Mouse (Mus musculus) myocyte (in vitro differentiated cells): ENCODE measurements at regions not wholly inside any gene's neighbourhood (a gene's known extent, or its start where the extent isn't known, plus 50 kb on each side); places are given as distances from the start of the nearest gene placed in this dataset.
A peak's percentile ranks its signal among the peaks of the same experiment; 100 is the strongest.

Source experiments
- H3K27me3 ChIP-seq: one replicate; pipeline ENCODE4 v1.6.1; 2011; ENCODE audit not compliant: control insufficient read depth, insufficient read depth, insufficient read length
- H3K36me3 ChIP-seq: one replicate; pipeline ENCODE4 v1.6.1; 2011; ENCODE audit not compliant: control insufficient read depth, insufficient read depth
- H3K4me2 ChIP-seq: one replicate; pipeline ENCODE4 v1.6.1; 2011; ENCODE audit warnings: low read depth, control low read depth
- H3K4me3 ChIP-seq: one replicate; pipeline ENCODE4 v1.5.1; 2011; ENCODE audit warnings: mild to moderate bottlenecking, control low read depth, moderate library complexity
- H3K79me2 ChIP-seq: one replicate; pipeline ENCODE4 v1.6.1; 2011; ENCODE audit not compliant: control insufficient read depth, insufficient read depth
- H3ac ChIP-seq: one replicate; pipeline ENCODE4 v1.6.1; 2011; ENCODE audit not compliant: control insufficient read depth, insufficient read length
- CEBPB ChIP-seq: IDR thresholded peaks from 2 replicates; pipeline ENCODE4 v1.6.1; 2011; ENCODE audit warnings: mild to moderate bottlenecking, moderate library complexity; ENCODE audit not compliant: poor library complexity, insufficient read depth, severe bottlenecking
- E2F4 ChIP-seq: IDR thresholded peaks from one replicate; pipeline ENCODE4 v1.6.1; 2011; ENCODE audit warnings: mild to moderate bottlenecking, control low read depth, moderate library complexity; ENCODE audit not compliant: insufficient read depth
- MAX ChIP-seq: IDR thresholded peaks from one replicate; pipeline ENCODE4 v1.6.1; 2011; ENCODE audit warnings: low read depth, mild to moderate bottlenecking, control low read depth
- MYOD1 ChIP-seq, 3 experiments: IDR thresholded peaks; one replicate each; pipeline ENCODE4 v1.6.1; 2011; ENCODE audit warnings: control low read depth in 2 of 3, low read depth in 2 of 3, mild to moderate bottlenecking in 2 of 3, moderate library complexity in 1 of 3; ENCODE audit not compliant: insufficient read length in 2 of 3, control insufficient read depth in 1 of 3
- MYOG ChIP-seq, 3 experiments: IDR thresholded peaks; one replicate each; pipeline ENCODE4 v1.6.1; 2011; ENCODE audit warnings: control low read depth in 2 of 3, low read depth in 2 of 3, mild to moderate bottlenecking in 2 of 3; ENCODE audit not compliant: insufficient read length in 2 of 3, control insufficient read depth in 1 of 3, insufficient read depth in 1 of 3
- POLR2A ChIP-seq: IDR thresholded peaks from one replicate; pipeline ENCODE4 v1.6.1; 2011; ENCODE audit warnings: low read depth, mild to moderate bottlenecking, control low read depth, moderate library complexity; ENCODE audit not compliant: insufficient read length
- POLR2AphosphoS2 ChIP-seq: IDR thresholded peaks from one replicate; pipeline ENCODE4 v1.6.1; 2011; ENCODE audit warnings: low read depth, control low read depth; ENCODE audit not compliant: insufficient read length
- REST ChIP-seq: IDR thresholded peaks from one replicate; pipeline ENCODE4 v1.6.1; 2011; ENCODE audit warnings: mild to moderate bottlenecking, control low read depth, moderate library complexity; ENCODE audit not compliant: insufficient read depth, insufficient read length
- SRF ChIP-seq: IDR thresholded peaks from one replicate; pipeline ENCODE4 v1.6.1; 2011; ENCODE audit warnings: low read depth; ENCODE audit not compliant: control insufficient read depth, insufficient read length
- TCF12 ChIP-seq: IDR thresholded peaks from one replicate; pipeline ENCODE4 v1.6.1; 2011; ENCODE audit warnings: mild to moderate bottlenecking, control low read depth; ENCODE audit not compliant: poor library complexity, insufficient read depth, severe bottlenecking
- TCF3 ChIP-seq: IDR thresholded peaks from one replicate; pipeline ENCODE4 v1.6.1; 2011; ENCODE audit warnings: low read depth, control low read depth; ENCODE audit not compliant: insufficient read length
- USF1 ChIP-seq: IDR thresholded peaks from one replicate; pipeline ENCODE4 v1.6.1; 2011; ENCODE audit warnings: low read depth, mild to moderate bottlenecking, control low read depth, moderate library complexity

DNA sequence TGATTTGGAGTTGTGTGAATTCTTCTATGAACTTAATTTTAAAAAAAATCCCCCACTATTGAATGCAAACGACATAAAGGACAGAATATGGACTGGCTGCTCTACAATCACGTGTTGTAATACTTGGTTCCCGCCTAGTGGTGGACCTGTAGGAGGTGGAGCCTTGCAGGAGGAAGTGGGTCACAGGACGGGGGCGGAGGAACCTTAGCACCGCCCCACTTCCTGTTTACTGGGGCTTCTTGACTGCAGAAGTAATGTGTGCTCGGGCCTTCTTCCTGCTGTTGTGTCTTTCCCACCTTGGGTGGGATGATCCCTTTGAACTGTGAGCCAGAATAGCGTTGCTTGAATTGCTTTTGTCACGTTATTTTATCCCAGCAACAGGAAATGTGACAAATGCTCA, 52.2 kb upstream of the Tmem108 start:
- TF ChIP-seq POLR2A (no peak), CEBPB (no peak), SRF (no peak), E2F4 (no peak), REST (no peak), MYOG (IDR thresholded peaks at IDR 0.05; ENCODE audit: control insufficient read depth in 1 of 3, insufficient read depth in 1 of 3, insufficient read length in 2 of 3, low read depth in 2 of 3) (no peak), MYOD1 (IDR thresholded peaks at IDR 0.05; ENCODE audit: control insufficient read depth in 1 of 3, insufficient read length in 2 of 3, low read depth in 2 of 3) (no peak), USF1 (no peak), TCF12 (no peak), POLR2AphosphoS2 (no peak), TCF3 (no peak), MAX (no peak)
- H3K36me3 ChIP-seq, result no peaks in the 10 kb centered on the region

DNA sequence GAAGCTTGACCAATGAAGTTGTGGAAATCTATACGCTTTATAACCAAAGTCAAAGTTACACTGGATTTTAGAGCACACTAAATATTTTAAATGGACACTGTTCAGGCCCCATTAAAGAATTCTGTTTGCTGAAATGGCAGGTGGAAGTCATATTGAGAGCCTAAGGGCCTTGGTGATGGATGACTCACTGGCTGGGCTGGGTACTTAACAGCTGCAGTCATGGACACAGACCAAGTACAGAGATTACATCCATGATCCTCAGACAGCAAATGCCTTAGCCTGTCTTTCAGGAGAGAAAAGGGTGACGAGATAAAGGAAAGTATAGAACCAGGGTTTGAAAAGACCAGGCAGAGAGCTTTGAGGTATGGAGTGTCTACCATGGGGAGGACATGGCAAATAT, 57.4 kb upstream of the Tmem108 start:
- Histone ChIP-seq H3K36me3 (no peaks in the 10 kb centered on the region), H3K79me2 (no peaks in the 10 kb centered on the region), H3K4me3 (no peak overlapping the region), H3ac (no peak overlapping the region), H3K27me3 (no peaks in the 10 kb centered on the region), H3K4me2 (no peak overlapping the region)
- no peak for TF ChIP-seq REST
- no peak for TF ChIP-seq USF1
- TF ChIP-seq TCF12, result no peak
- no peak for TF ChIP-seq CEBPB
- peak in 2 of 3 experiments; percentile 35 to 63 for TF ChIP-seq MYOG (IDR thresholded peaks at IDR 0.05; ENCODE audit: control insufficient read depth in 1 of 3, insufficient read depth in 1 of 3, insufficient read length in 2 of 3, low read depth in 2 of 3)
- TF ChIP-seq TCF3, result no peak
- TF ChIP-seq SRF, result no peak
- no peak for TF ChIP-seq POLR2AphosphoS2
- TF ChIP-seq POLR2A, result no peak
- TF ChIP-seq MYOD1 (IDR thresholded peaks at IDR 0.05; ENCODE audit: control insufficient read depth in 1 of 3, insufficient read length in 2 of 3, low read depth in 2 of 3), result peak; percentile 15 to 77 (median 33)
- TF ChIP-seq MAX, result no peak
- no peak for TF ChIP-seq E2F4

More for the DNA sequence above, 52.2 kb upstream of the Tmem108 start:
- no peaks in the 10 kb centered on the region for H3K79me2 ChIP-seq
- no peak overlapping the region for H3K4me2 ChIP-seq
- H3K4me3 ChIP-seq, result no peak overlapping the region
- no peaks in the 10 kb centered on the region for H3K27me3 ChIP-seq
- H3ac ChIP-seq, result no peak overlapping the region

DNA sequence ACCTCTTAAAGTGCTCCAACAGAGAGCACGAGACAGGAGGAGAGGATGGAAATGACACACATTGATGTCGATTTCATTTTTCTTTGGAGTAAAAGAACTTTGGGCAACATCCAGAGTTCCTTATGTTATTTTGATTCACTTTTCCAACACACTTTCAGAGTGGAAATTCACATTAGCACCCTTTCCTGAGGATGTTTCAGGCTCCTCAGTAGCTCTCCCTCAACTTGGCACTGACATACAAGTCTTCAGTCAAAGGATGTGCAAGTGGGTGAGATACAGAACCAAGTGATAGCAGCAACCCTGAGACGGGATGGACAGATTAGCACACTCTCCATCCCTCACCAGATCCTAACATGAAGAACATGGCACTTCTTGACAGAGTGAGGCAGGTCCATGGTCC, 60.0 kb upstream of the Tmem108 start:
- Histone ChIP-seq H3K27me3 (no peaks in the 10 kb centered on the region), H3ac (no peak overlapping the region), H3K4me2 (no peak overlapping the region), H3K4me3 (no peak overlapping the region), H3K36me3 (no peaks in the 10 kb centered on the region), H3K79me2 (no peaks in the 10 kb centered on the region)
- TF ChIP-seq TCF3, result no peak
- no peak for TF ChIP-seq POLR2AphosphoS2
- TF ChIP-seq E2F4, result no peak
- no peak for TF ChIP-seq TCF12
- TF ChIP-seq MAX, result no peak

DNA sequence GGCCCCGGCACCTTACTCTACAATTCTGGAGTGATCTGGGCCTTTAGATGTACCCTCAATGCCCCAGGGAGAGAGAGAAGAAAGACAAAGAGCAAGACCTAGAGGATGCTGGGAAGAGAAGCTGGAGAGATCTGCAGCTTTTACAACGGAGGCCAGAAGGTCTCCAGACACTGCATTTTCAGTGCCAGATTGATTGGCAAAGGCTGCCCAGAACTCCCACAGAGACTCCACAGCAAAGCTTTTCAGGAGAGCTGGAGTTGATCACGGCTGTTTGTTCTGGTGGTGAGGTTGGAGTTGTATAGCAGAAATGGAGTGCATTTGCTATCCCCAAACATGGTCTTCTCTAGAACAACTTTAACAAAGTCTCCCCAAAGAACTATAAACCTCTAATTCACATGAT, 61.9 kb upstream of the Tmem108 start:
- H3K4me2 ChIP-seq, result no peak overlapping the region
- no peaks in the 10 kb centered on the region for H3K27me3 ChIP-seq
- H3ac ChIP-seq, result no peak overlapping the region
- TF ChIP-seq POLR2A (no peak), TCF12 (no peak), SRF (no peak), MYOD1 (IDR thresholded peaks at IDR 0.05; ENCODE audit: control insufficient read depth in 1 of 3, insufficient read length in 2 of 3, low read depth in 2 of 3) (no peak), CEBPB (no peak), TCF3 (no peak), POLR2AphosphoS2 (no peak), E2F4 (no peak), REST (no peak), USF1 (no peak), MYOG (IDR thresholded peaks at IDR 0.05; ENCODE audit: control insufficient read depth in 1 of 3, insufficient read depth in 1 of 3, insufficient read length in 2 of 3, low read depth in 2 of 3) (no peak), MAX (no peak)
- no peaks in the 10 kb centered on the region for H3K36me3 ChIP-seq
- no peak overlapping the region for H3K4me3 ChIP-seq
- H3K79me2 ChIP-seq, result no peaks in the 10 kb centered on the region

DNA sequence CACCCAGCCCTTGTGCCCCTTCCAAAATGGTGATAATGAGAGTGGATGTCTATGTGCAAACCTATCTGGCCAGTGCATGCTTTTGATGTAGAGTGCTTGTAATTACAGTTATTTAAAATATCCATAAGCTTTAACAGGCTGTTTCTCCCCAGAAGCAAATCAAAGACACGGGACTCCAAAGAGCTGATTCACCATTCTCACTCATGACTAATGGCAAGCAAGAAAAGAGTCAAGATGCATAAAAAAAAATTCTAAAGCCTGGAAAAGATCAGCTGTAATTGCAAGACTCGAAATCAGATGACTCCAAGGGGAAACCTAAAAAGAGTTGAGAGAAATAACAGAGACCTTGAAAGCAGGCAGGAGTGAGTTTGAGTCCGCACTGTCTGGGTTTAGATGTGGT, 79.6 kb upstream of the Tmem108 start:
- Histone ChIP-seq H3K36me3 (no peaks in the 10 kb centered on the region), H3K79me2 (no peaks in the 10 kb centered on the region), H3ac (no peak overlapping the region), H3K4me2 (no peak overlapping the region), H3K27me3 (no peaks in the 10 kb centered on the region), H3K4me3 (no peak overlapping the region)
- no peak for TF ChIP-seq REST
- no peak for TF ChIP-seq MAX
- no peak for TF ChIP-seq TCF12
- no peak for TF ChIP-seq MYOG (IDR thresholded peaks at IDR 0.05; ENCODE audit: control insufficient read depth in 1 of 3, insufficient read depth in 1 of 3, insufficient read length in 2 of 3, low read depth in 2 of 3)
- TF ChIP-seq CEBPB, result no peak
- no peak for TF ChIP-seq E2F4
- TF ChIP-seq USF1, result no peak
- no peak for TF ChIP-seq POLR2AphosphoS2
- TF ChIP-seq TCF3, result no peak
- TF ChIP-seq MYOD1 (IDR thresholded peaks at IDR 0.05; ENCODE audit: control insufficient read depth in 1 of 3, insufficient read length in 2 of 3, low read depth in 2 of 3), result no peak
- TF ChIP-seq SRF, result no peak
- no peak for TF ChIP-seq POLR2A
